Mouse (Mus musculus) spleen, adult 2 months (tissue): ENCODE data around the gene Lonp1. TPM values are rescaled to one million over a fixed set of nuclear protein-coding genes. Genes with fewer than 3 reads are reported as not detected.

Experiments used
- DNase-seq, 2 experiments: peaks; one replicate each; pipeline versions ENCODE4 v3.0.0 to v3.0.0-alpha.2; 2012 to 2021; ENCODE audit warnings: low spot score in 2 of 2, low read depth in 1 of 2
- H3K27ac ChIP-seq: fragments of 200-500 bp; 2 replicates; pipeline ENCODE4 v1.5.1; 2012; ENCODE audit warnings: low read length, inconsistent platforms; ENCODE audit not compliant: insufficient read depth
- H3K27me3 ChIP-seq: fragments of 200-500 bp; 2 replicates; pipeline ENCODE4 v1.6.1; 2012; ENCODE audit warnings: mild to moderate bottlenecking, moderate library complexity, low read length, inconsistent platforms; ENCODE audit not compliant: control insufficient read depth, insufficient read depth
- H3K36me3 ChIP-seq: fragments of 200-500 bp; 2 replicates; pipeline ENCODE4 v1.6.1; 2012; ENCODE audit warnings: mild to moderate bottlenecking, low read length, inconsistent platforms; ENCODE audit not compliant: control insufficient read depth, insufficient read depth
- H3K4me1 ChIP-seq: fragments of 200-500 bp; 2 replicates; pipeline ENCODE4 v1.6.1; 2011; ENCODE audit warnings: inconsistent platforms; ENCODE audit not compliant: control insufficient read depth, insufficient read depth, insufficient read length
- H3K4me3 ChIP-seq: fragments of 200-500 bp; 2 replicates; pipeline ENCODE4 v1.5.1; 2011; ENCODE audit warnings: mild to moderate bottlenecking, inconsistent platforms; ENCODE audit not compliant: insufficient read depth, insufficient read length; ENCODE audit errors: extremely low read depth
- CTCF ChIP-seq: fragments of 200-500 bp; IDR thresholded peaks from 2 replicates; pipeline ENCODE4 v1.5.1; 2011; ENCODE audit warnings: mild to moderate bottlenecking, inconsistent platforms; ENCODE audit not compliant: insufficient read depth, insufficient read length, insufficient replicate concordance; ENCODE audit errors: extremely low read depth
- POLR2A ChIP-seq: fragments of 200-500 bp; IDR thresholded peaks from 2 replicates; pipeline ENCODE4 v1.6.1; 2011; ENCODE audit warnings: low read depth, low read length, inconsistent platforms
- WGBS: fragments of 180-500 bp; shearing (Covaris S2); methylation state at CpG from one replicate; pipeline ENCODE4 v1.1.7; 2018; 5-methylcytosine and 5-hydroxymethylcytosine counted together
- polyA plus RNA-seq: library from polyadenylated mRNA; depleted of rRNA; stranded (reverse); fragments of >200 nt; gene quantifications from 2 replicates; pipeline ENCODE4 v1.2.3, GENCODE M21; 2012; rRNA removed

The Lonp1 gene
- polyA plus RNA-seq, 1 experiment, result 35.2 TPM

- Histone ChIP-seq H3K27me3 (no peaks in the 10 kb centered on the region), H3K27ac (no peak overlapping the region), H3K4me1 (peaks cover 19% of the 10 kb centered on the region), H3K36me3 (peaks cover 36% of the 10 kb centered on the region), H3K4me3 (peak overlapping the region; percentile 82; the same call in 1 of the 2 replicates)
- no peak for DNase-seq
- TF ChIP-seq POLR2A, result no peak
- TF ChIP-seq CTCF, result no peak
- 63% methylated on average over 1 of the region's 1 CpGs for WGBS
Observed at GRCm38 (mm10) chr17:56583071-56583470, 43.6 kb downstream of the Lonp1 start.

- WGBS, result 96% methylated on average over 3 of the region's 3 CpGs
- Histone ChIP-seq H3K4me1 (no peaks in the 10 kb centered on the region), H3K27ac (no peak overlapping the region), H3K27me3 (no peaks in the 10 kb centered on the region), H3K4me3 (no peak overlapping the region), H3K36me3 (peaks cover 62% of the 10 kb centered on the region)
- no peak for TF ChIP-seq CTCF
- no peak for TF ChIP-seq POLR2A
- no peak for DNase-seq
Observed at GRCm38 (mm10) chr17:56572939-56573338, 53.7 kb downstream of the Lonp1 start.

- Histone ChIP-seq H3K27me3 (no peaks in the 10 kb centered on the region), H3K27ac (no peak overlapping the region), H3K36me3 (peaks cover 61% of the 10 kb centered on the region), H3K4me1 (no peaks in the 10 kb centered on the region), H3K4me3 (no peak overlapping the region)
- no peak for TF ChIP-seq CTCF
- TF ChIP-seq POLR2A, result no peak
- WGBS, result 87% methylated on average over 1 of the region's 1 CpGs
- no peak for DNase-seq
Observed at GRCm38 (mm10) chr17:56572154-56572553, 54.5 kb downstream of the Lonp1 start.

GRCm38 (mm10) chr17:56570287-56570686 is 56.4 kb downstream of the Lonp1 start:
- no peak for DNase-seq
- Histone ChIP-seq H3K27ac (no peak overlapping the region), H3K36me3 (peaks cover 67% of the 10 kb centered on the region), H3K4me1 (no peaks in the 10 kb centered on the region), H3K27me3 (no peaks in the 10 kb centered on the region), H3K4me3 (no peak overlapping the region)
- WGBS, result 94% methylated on average over 4 of the region's 4 CpGs
- no peak for TF ChIP-seq CTCF

GRCm38 (mm10) chr17:56567370-56567769 is 59.3 kb downstream of the Lonp1 start:
- Histone ChIP-seq H3K4me1 (no peaks in the 10 kb centered on the region), H3K36me3 (peaks cover 77% of the 10 kb centered on the region), H3K27ac (no peak overlapping the region), H3K4me3 (no peak overlapping the region), H3K27me3 (no peaks in the 10 kb centered on the region)
- no peak for DNase-seq
- 97% methylated on average over 4 of the region's 4 CpGs for WGBS
- TF ChIP-seq POLR2A, result no peak
- TF ChIP-seq CTCF, result no peak

- DNase-seq, result no peak
- TF ChIP-seq POLR2A (no peak), CTCF (no peak)
- 98% methylated on average over 5 of the region's 5 CpGs for WGBS
- no peaks in the 10 kb centered on the region for H3K27me3 ChIP-seq
- no peak overlapping the region for H3K4me3 ChIP-seq
- peaks cover 80% of the 10 kb centered on the region for H3K36me3 ChIP-seq
- no peaks in the 10 kb centered on the region for H3K4me1 ChIP-seq
- H3K27ac ChIP-seq, result no peak overlapping the region
Observed at GRCm38 (mm10) chr17:56566918-56567317, 59.8 kb downstream of the Lonp1 start.

- 98% methylated on average over 28 of the region's 29 CpGs for WGBS
- Histone ChIP-seq H3K27ac (no peak overlapping the region), H3K27me3 (no peaks in the 10 kb centered on the region), H3K36me3 (peaks cover 85% of the 10 kb centered on the region), H3K4me3 (no peak overlapping the region), H3K4me1 (no peaks in the 10 kb centered on the region)
- DNase-seq, result no peak
- no peak for TF ChIP-seq POLR2A
- no peak for TF ChIP-seq CTCF
Observed at GRCm38 (mm10) chr17:56566293-56566692, 60.4 kb downstream of the Lonp1 start.

Other genes starting within 250 kb of the Lonp1 start
- 57.5 and 69.4 TPM in 2 replicates for gene Ptprs, start 150.4 kb downstream of the Lonp1 start, polyA plus RNA-seq
- not detected in 2 replicates for gene Znrf4, start 114.5 kb downstream of the Lonp1 start, polyA plus RNA-seq
- 2.3 and 4.4 TPM in 2 replicates for gene Gm20219, start 72.5 kb downstream of the Lonp1 start, polyA plus RNA-seq
- gene Safb2, start 42.3 kb downstream of the Lonp1 start, polyA plus RNA-seq, result 152 and 157 TPM in 2 replicates
- 103 and 105 TPM in 2 replicates for gene Safb, start 42.1 kb downstream of the Lonp1 start, polyA plus RNA-seq
- gene 2410015M20Rik, start 17.1 kb downstream of the Lonp1 start, polyA plus RNA-seq, result 101 and 140 TPM in 2 replicates
- gene Rpl36, start 13.5 kb downstream of the Lonp1 start, polyA plus RNA-seq, result 2,050 and 3,346 TPM in 2 replicates
- gene Catsperd, start 1.3 kb upstream of the Lonp1 start, polyA plus RNA-seq, result 0.14 and 0.28 TPM in 2 replicates
- gene Ranbp3, start 46.4 kb upstream of the Lonp1 start, polyA plus RNA-seq, result 72.6 and 89.6 TPM in 2 replicates
- 181 and 252 TPM in 2 replicates for gene Ndufa11, start 90.9 kb upstream of the Lonp1 start, polyA plus RNA-seq
- gene Vmac, start 91.1 kb upstream of the Lonp1 start, polyA plus RNA-seq, result 20.3 and 33.9 TPM in 2 replicates
- 1.3 and 2.4 TPM in 2 replicates for gene Nrtn, start 130.6 kb upstream of the Lonp1 start, polyA plus RNA-seq
- gene Dus3l, start 137.9 kb upstream of the Lonp1 start, polyA plus RNA-seq, result 98.4 and 128 TPM in 2 replicates
- 3.3 and 4.7 TPM in 2 replicates for gene Prr22, start 143.4 kb upstream of the Lonp1 start, polyA plus RNA-seq
- gene Rfx2, start 204.1 kb upstream of the Lonp1 start, polyA plus RNA-seq, result 13.6 and 16.5 TPM in 2 replicates
- gene Acsbg2, start 247.6 kb upstream of the Lonp1 start, polyA plus RNA-seq, result not detected in 2 replicates
- gene 1700061G19Rik, start 248.6 kb upstream of the Lonp1 start, polyA plus RNA-seq, result 0.09 and 0.21 TPM in 2 replicates